Mouse (Mus musculus) liver, embryonic 14.5 days (tissue): Measurements from ENCODE around the gene Ppp5c. TPM values are rescaled to one million over a fixed set of nuclear protein-coding genes. Genes with fewer than 3 reads are reported as not detected.

Experiments
- ATAC-seq: fragments of 200-750 bp; cut with Nextera tagmentation; 2 replicates; pipeline ENCODE4 v1.8.0; 2017; ENCODE audit warnings: moderate number of reproducible peaks, mild to moderate bottlenecking, moderate library complexity; ENCODE audit not compliant: insufficient read depth
- DNase-seq, 3 experiments: peaks; one replicate each; pipeline ENCODE4 v3.0.0-alpha.2; 2012 to 2013; ENCODE audit warnings: low read depth in 3 of 3, low spot score in 3 of 3
- H3K27ac ChIP-seq: fragments of 300-500 bp; sonication (generic); 2 replicates; pipeline ENCODE4 v1.5.1; 2014; ENCODE audit warnings: moderate library complexity, mild to moderate bottlenecking, control low read depth, inconsistent platforms
- H3K27me3 ChIP-seq: fragments of 300-500 bp; sonication (generic); 2 replicates; pipeline ENCODE4 v1.6.1; 2014; ENCODE audit warnings: mild to moderate bottlenecking, low read length, moderate library complexity; ENCODE audit not compliant: control insufficient read depth, insufficient read depth
- H3K36me3 ChIP-seq: fragments of 300-500 bp; sonication (generic); replicated peaks from 2 replicates; pipeline ENCODE4 v1.6.1; 2014; ENCODE audit warnings: low read depth; ENCODE audit not compliant: control insufficient read depth, insufficient read depth
- H3K4me1 ChIP-seq, 2 experiments: fragments of 200-500 bp in 1 of 2; fragments of 300-500 bp in 1 of 2; sonication (generic) in 1 of 2; replicated peaks; 2 replicates each; pipeline ENCODE4 v1.6.1; 2012 to 2014; ENCODE audit warnings: antibody characterized with exemption in 1 of 2, inconsistent platforms in 1 of 2, low read length in 1 of 2; ENCODE audit not compliant: control insufficient read depth in 2 of 2, insufficient read depth in 2 of 2
- H3K4me2 ChIP-seq: fragments of 300-500 bp; sonication (generic); 2 replicates; pipeline ENCODE4 v1.6.1; 2014; ENCODE audit warnings: low read depth, mild to moderate bottlenecking, control low read depth, moderate library complexity
- H3K4me3 ChIP-seq, 2 experiments: fragments of 200-500 bp in 1 of 2; fragments of 300-500 bp in 1 of 2; sonication (generic) in 1 of 2; 2 replicates each; pipeline ENCODE4 v1.5.1; 2012 to 2014; ENCODE audit warnings: low read depth in 2 of 2, low read length in 2 of 2, mild to moderate bottlenecking in 2 of 2, control low read depth in 1 of 2, inconsistent platforms in 1 of 2, moderate library complexity in 1 of 2; ENCODE audit not compliant: insufficient read depth in 1 of 2
- H3K9ac ChIP-seq: fragments of 300-500 bp; sonication (generic); replicated peaks from 2 replicates; pipeline ENCODE4 v1.6.1; 2014; ENCODE audit warnings: mild to moderate bottlenecking, control low read depth, moderate library complexity
- H3K9me3 ChIP-seq: fragments of 300-500 bp; sonication (generic); 2 replicates; pipeline ENCODE4 v1.6.1; 2016; ENCODE audit warnings: low read length, mixed read lengths; ENCODE audit not compliant: control insufficient read depth
- CTCF ChIP-seq: IDR thresholded peaks from 2 replicates; pipeline ENCODE4 v1.5.1; 2016; ENCODE audit warnings: antibody characterized with exemption, low read depth, control low read depth
- EP300 ChIP-seq: IDR thresholded peaks from 2 replicates; pipeline ENCODE4 v1.6.1; 2016; ENCODE audit warnings: antibody characterized with exemption, low read depth
- WGBS: fragments of 180-500 bp; shearing (Covaris S2); extraction: QIAGEN DNeasy Blood & Tissue Kit; methylation state at CpG from one replicate; pipeline ENCODE4 v1.1.7; 2014; ENCODE audit not compliant: insufficient replicate concordance; 5-methylcytosine and 5-hydroxymethylcytosine counted together
- polyA plus RNA-seq, 2 experiments: library from polyadenylated mRNA; depleted of rRNA in 1 of 2; stranded (reverse) in 1 of 2; unstranded in 1 of 2; fragments of >200 nt; fragmentation: Nextera tagmentation in 1 of 2; extraction: Ambion mirVana in 1 of 2; gene quantifications; 2 replicates each; pipeline versions ENCODE4 v1.2.1 to v1.2.3; 2012 to 2014

Ppp5c gene
- polyA plus RNA-seq, 2 experiments: 38.5 to 68.3 TPM

DNA sequence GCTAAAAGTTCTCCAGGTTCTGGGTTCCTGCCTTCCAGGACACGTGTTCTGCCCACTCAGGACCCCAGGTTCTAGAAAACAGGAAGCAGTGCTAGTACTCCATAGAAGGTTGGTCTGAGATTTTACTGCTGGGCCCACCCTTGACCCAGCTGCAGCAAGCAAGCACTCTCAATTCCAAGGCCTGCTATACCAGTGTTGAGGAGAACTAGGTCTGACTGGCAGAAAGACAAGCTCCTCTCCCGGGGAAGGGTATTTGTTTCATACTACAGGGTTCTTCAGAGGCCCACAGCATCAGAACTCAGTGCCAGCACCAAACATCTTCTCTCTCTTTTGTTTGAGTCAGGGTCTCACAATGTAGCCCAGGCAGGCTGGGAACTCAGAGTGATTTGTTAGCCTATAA is 9.8 kb downstream of the Ppp5c start:
- ATAC-seq: no peak
- no peak overlapping the region for H3K4me3 ChIP-seq
- no peak for TF ChIP-seq EP300
- no peak for TF ChIP-seq CTCF
- 72% methylated on average over 2 of the region's 2 CpGs for WGBS
- no peaks in the 10 kb centered on the region for H3K27me3 ChIP-seq
- H3K36me3 ChIP-seq: peaks cover 55% of the 10 kb centered on the region
- H3K4me2 ChIP-seq: no peak overlapping the region
- H3K9ac ChIP-seq: no peak overlapping the region
- peaks cover 0 to 4% of the 10 kb centered on the region in 2 experiments; a peak in 1 of 4 replicates for H3K4me1 ChIP-seq
- no peak overlapping the region for H3K27ac ChIP-seq
- no peaks in the 10 kb centered on the region for H3K9me3 ChIP-seq
- no peak for DNase-seq

DNA sequence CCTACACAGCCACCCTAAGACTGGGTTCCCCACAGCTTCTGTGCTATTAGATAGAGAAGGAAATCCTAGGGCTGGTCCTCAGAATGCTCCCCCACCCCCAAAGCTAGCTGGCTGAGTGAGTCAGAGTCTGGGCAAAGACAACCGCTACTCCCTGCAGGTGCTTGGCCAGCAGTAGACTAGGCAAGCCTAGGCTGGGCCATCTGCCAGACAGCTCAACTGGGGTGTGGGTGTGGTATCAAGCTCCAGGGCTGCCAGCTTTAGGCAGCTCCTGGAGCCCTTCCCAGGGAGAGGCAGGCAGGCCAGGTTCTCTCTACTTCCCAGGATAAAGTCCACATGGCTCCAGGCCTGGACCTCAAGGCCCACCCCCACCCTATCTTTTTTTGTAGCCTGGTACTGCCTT is 10.7 kb downstream of the Ppp5c start:
- no peak for DNase-seq

DNA sequence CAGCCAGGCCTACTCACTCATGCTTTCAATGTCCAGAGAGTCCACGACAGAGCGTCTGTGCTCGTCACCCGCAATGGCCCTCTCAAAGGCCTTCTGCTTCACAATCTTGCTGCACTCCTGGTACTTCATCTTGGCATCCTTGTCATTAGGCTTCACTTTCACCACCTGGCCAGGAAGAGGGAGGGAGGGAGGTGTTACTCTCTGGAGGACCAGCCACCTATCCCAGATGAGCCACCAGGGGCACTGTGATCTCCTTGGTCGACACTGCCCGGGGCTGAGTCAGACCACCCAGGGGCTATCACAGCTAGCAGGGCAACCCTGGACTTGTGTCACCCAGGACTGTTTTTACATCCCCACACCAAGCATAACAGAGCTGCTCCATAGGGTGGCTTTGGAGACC is 12.3 kb downstream of the Ppp5c start:
- WGBS: 81% methylated on average over 6 of the region's 6 CpGs
- Histone ChIP-seq H3K27ac (no peak overlapping the region), H3K4me2 (no peak overlapping the region), H3K9ac (no peak overlapping the region), H3K27me3 (no peaks in the 10 kb centered on the region), H3K36me3 (peaks cover 45% of the 10 kb centered on the region), H3K9me3 (no peaks in the 10 kb centered on the region), H3K4me1 (0 out of 4 replicates have a peak, but pooled peaks cover 0 to 2% of the 10 kb centered on the region in 2 experiments), H3K4me3 (no peak overlapping the region)
- TF ChIP-seq CTCF (peak; percentile 25; the same call in 1 of the 2 replicates), EP300 (no peak)
- ATAC-seq (no peak), DNase-seq (no peak)

More for the DNA sequence above, 10.7 kb downstream of the Ppp5c start:
- no peaks in the 10 kb centered on the region for H3K27me3 ChIP-seq
- H3K9me3 ChIP-seq: no peaks in the 10 kb centered on the region
- no peak overlapping the region for H3K4me3 ChIP-seq
- H3K4me2 ChIP-seq: no peak overlapping the region
- H3K9ac ChIP-seq: no peak overlapping the region
- peaks cover 55% of the 10 kb centered on the region for H3K36me3 ChIP-seq
- TF ChIP-seq EP300 (no peak), CTCF (no peak)
- no peak overlapping the region for H3K27ac ChIP-seq
- WGBS: 79% methylated on average over 1 of the region's 1 CpGs
- H3K4me1 ChIP-seq: 0 out of 4 replicates have a peak, but pooled peaks cover 0 to 4% of the 10 kb centered on the region in 2 experiments
- peak; percentile 56; the same call in 1 of the 2 replicates for ATAC-seq

DNA sequence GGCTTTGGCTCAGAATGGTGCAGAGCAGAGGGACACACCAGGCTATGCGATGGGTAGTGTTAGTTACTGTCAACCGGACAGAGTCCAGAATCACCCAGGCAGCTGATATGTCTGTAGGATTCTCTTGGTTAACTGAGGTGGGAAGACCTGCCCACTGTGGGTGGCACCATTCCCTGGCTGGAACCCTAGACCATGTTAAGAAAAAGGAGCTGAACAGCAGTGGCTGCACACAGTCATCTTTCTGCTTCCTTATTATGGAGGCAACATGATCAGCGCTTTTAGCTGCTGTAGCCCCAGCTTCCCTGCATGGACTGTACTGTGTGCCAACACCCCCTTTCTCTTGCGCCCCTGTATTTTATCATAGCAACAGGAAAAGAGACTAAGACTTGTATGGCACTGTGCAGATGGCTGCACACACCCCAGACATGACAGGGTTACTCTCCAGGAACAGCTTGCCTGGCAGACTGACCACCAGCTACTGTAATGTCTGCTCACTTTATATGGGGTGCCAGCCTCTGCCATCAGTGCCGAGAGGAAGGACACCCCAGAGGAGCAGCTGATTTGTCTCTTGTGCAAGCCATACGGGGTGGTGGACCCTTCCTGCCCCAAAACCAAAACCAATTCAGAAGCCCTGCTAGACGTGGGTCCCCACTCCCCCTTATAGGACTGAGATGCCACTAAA is 15.7 kb downstream of the Ppp5c start:
- H3K27ac ChIP-seq: no peak overlapping the region
- no peak for TF ChIP-seq EP300
- TF ChIP-seq CTCF: no peak
- ATAC-seq (no peak), DNase-seq (no peak)
- H3K4me1 ChIP-seq: no peaks in the 10 kb centered on the region
- peaks cover 54% of the 10 kb centered on the region for H3K36me3 ChIP-seq
- 79% methylated on average over 7 of the region's 7 CpGs for WGBS
- no peak overlapping the region for H3K9ac ChIP-seq
- H3K27me3 ChIP-seq: no peaks in the 10 kb centered on the region
- H3K4me3 ChIP-seq: no peak overlapping the region
- H3K4me2 ChIP-seq: no peak overlapping the region
- H3K9me3 ChIP-seq: no peaks in the 10 kb centered on the region

DNA sequence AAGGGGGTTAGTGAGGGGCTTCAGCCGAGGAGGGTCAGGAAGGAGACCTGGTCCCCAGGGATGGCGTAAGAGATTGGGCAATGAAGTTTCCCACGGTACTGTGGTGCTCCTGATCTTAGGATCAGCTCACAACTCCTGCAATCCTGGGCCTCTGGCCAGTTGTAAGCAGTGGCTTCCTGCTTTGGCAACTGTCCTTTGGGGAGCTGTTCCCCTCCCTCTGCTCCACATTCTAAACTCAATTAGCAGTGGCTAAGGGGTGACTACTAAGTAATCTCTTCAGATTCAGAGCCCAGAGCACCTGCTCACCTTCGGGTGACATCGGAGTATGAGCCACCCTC is 17.7 kb downstream of the Ppp5c start:
- ATAC-seq: no peak
- no peak overlapping the region for H3K4me2 ChIP-seq
- 78% methylated on average over 5 of the region's 5 CpGs for WGBS
- H3K4me1 ChIP-seq: no peaks in the 10 kb centered on the region
- no peak overlapping the region for H3K4me3 ChIP-seq
- H3K27ac ChIP-seq: no peak overlapping the region
- H3K27me3 ChIP-seq: no peaks in the 10 kb centered on the region
- H3K36me3 ChIP-seq: peaks cover 52% of the 10 kb centered on the region
- no peaks in the 10 kb centered on the region for H3K9me3 ChIP-seq
- H3K9ac ChIP-seq: no peak overlapping the region
- TF ChIP-seq CTCF (no peak), EP300 (no peak)
- DNase-seq: no peak
